Mouse (Mus musculus) intestine, postnatal 0 days (tissue): Measurements from ENCODE around the gene Olfr401. TPM values are rescaled to one million over a fixed set of nuclear protein-coding genes. Genes with fewer than 3 reads are reported as not detected.
"Not testable (repeated sequence)": the region's sequence is repeated elsewhere in the genome, so short reads cannot be mapped to it uniquely, and the experiment has no call there.

Experiments used
- ATAC-seq: fragments of 200-750 bp; cut with Nextera tagmentation; 2 replicates; pipeline ENCODE4 v1.8.0; 2017; ENCODE audit warnings: mild to moderate bottlenecking, moderate TSS enrichment, moderate library complexity
- H3K27ac ChIP-seq: fragments of 300-500 bp; sonication (generic); 2 replicates; pipeline ENCODE4 v1.5.1; 2014; ENCODE audit warnings: mild to moderate bottlenecking, low read depth, low read length, moderate library complexity
- H3K27me3 ChIP-seq: fragments of 300-500 bp; sonication (generic); replicated peaks from 2 replicates; pipeline ENCODE4 v1.6.1; 2014; ENCODE audit warnings: low read length, mixed read lengths; ENCODE audit not compliant: control insufficient read depth, insufficient read depth
- H3K36me3 ChIP-seq: fragments of 300-500 bp; sonication (generic); 2 replicates; pipeline ENCODE4 v1.6.1; 2014; ENCODE audit warnings: mild to moderate bottlenecking, moderate library complexity; ENCODE audit not compliant: control insufficient read depth, insufficient read depth
- H3K4me1 ChIP-seq: fragments of 300-500 bp; sonication (generic); replicated peaks from 2 replicates; pipeline ENCODE4 v1.6.1; 2014; ENCODE audit warnings: antibody characterized with exemption, low read length, mixed read lengths; ENCODE audit not compliant: control insufficient read depth, insufficient read depth
- H3K4me2 ChIP-seq: fragments of 300-500 bp; sonication (generic); replicated peaks from 2 replicates; pipeline ENCODE4 v1.6.1; 2014; ENCODE audit warnings: low read depth, mild to moderate bottlenecking, moderate library complexity
- H3K4me3 ChIP-seq: fragments of 300-500 bp; sonication (generic); 2 replicates; pipeline ENCODE4 v1.5.1; 2014; ENCODE audit warnings: low read depth, low read length
- H3K9ac ChIP-seq: fragments of 300-500 bp; sonication (generic); 2 replicates; pipeline ENCODE4 v1.6.1; 2014; ENCODE audit warnings: mild to moderate bottlenecking, low read depth, low read length
- H3K9me3 ChIP-seq: fragments of 300-500 bp; sonication (generic); 2 replicates; pipeline ENCODE4 v1.6.1; 2016; ENCODE audit warnings: mixed run types; ENCODE audit not compliant: control insufficient read depth
- CTCF ChIP-seq: sonication (generic); IDR thresholded peaks from 2 replicates; pipeline ENCODE4 v1.5.1; 2016; ENCODE audit warnings: low read depth, mild to moderate bottlenecking, control low read depth, antibody characterized with exemption, moderate library complexity
- WGBS: fragments of 180-500 bp; shearing (Covaris S2); extraction: QIAGEN DNeasy Blood & Tissue Kit; methylation state at CpG from one replicate; pipeline ENCODE4 v1.1.7; 2014; 5-methylcytosine and 5-hydroxymethylcytosine counted together
- polyA plus RNA-seq: library from polyadenylated mRNA; unstranded; fragments of >200 nt; fragmentation: Nextera tagmentation; extraction: Ambion mirVana; gene quantifications from 2 replicates; pipeline ENCODE4 v1.2.1, GENCODE M21; 2015

Olfr401 gene
- polyA plus RNA-seq = not detected in 2 replicates

- Histone ChIP-seq H3K4me3 (no peak within 1 kb of the TSS), H3K9me3 (no peaks in the 10 kb centered on the region), H3K4me2 (no peak within 1 kb of the TSS), H3K27ac (no peak within 1 kb of the TSS), H3K4me1 (no peaks in the 10 kb centered on the region), H3K36me3 (no peaks in the 10 kb centered on the region), H3K27me3 (no peaks in the 10 kb centered on the region), H3K9ac (no peak within 1 kb of the TSS)
- no peak for TF ChIP-seq CTCF
- ATAC-seq = no peak
Observed at GRCm38 (mm10) chr11:74113412-74113811, at the start of gene Olfr401. Olfr401 (plus strand) TSS chr11:74113712.

- 90% methylated on average over 1 of the region's 1 CpGs for WGBS
- H3K4me2 ChIP-seq = no peak within 1 kb of the TSS
- no peaks in the 10 kb centered on the region for H3K4me1 ChIP-seq
- H3K36me3 ChIP-seq = no peaks in the 10 kb centered on the region
- no peak for TF ChIP-seq CTCF
- H3K4me3 ChIP-seq = no peak within 1 kb of the TSS
- ATAC-seq = no peak
- H3K9me3 ChIP-seq = no peaks in the 10 kb centered on the region
- H3K27ac ChIP-seq = no peak within 1 kb of the TSS
- H3K27me3 ChIP-seq = no peaks in the 10 kb centered on the region
- no peak within 1 kb of the TSS for H3K9ac ChIP-seq
Observed at GRCm38 (mm10) chr11:74069655-74070054, 43.9 kb upstream of the Olfr401 start, which contains the start of gene Zfp616. Zfp616 (plus strand) TSS chr11:74069955.

- no peaks in the 10 kb centered on the region for H3K4me1 ChIP-seq
- H3K9ac ChIP-seq = no peak overlapping the region
- no peaks in the 10 kb centered on the region for H3K36me3 ChIP-seq
- no peaks in the 10 kb centered on the region for H3K27me3 ChIP-seq
- no peak for TF ChIP-seq CTCF
- WGBS = 63% methylated on average over 2 of the region's 2 CpGs
- no peak overlapping the region for H3K4me2 ChIP-seq
- H3K27ac ChIP-seq = no peak overlapping the region
- H3K4me3 ChIP-seq = no peak overlapping the region
- H3K9me3 ChIP-seq = no peaks in the 10 kb centered on the region
- ATAC-seq = no peak
Observed at GRCm38 (mm10) chr11:74100724-74101123, 12.8 kb upstream of the Olfr401 start.

GRCm38 (mm10) chr11:74101507-74101906, 12.0 kb upstream of the Olfr401 start:
- WGBS = 48% methylated on average over 2 of the region's 2 CpGs
- Histone ChIP-seq H3K27me3 (no peaks in the 10 kb centered on the region), H3K4me2 (no peak overlapping the region), H3K27ac (no peak overlapping the region), H3K4me3 (no peak overlapping the region), H3K9me3 (no peaks in the 10 kb centered on the region), H3K9ac (no peak overlapping the region), H3K4me1 (no peaks in the 10 kb centered on the region), H3K36me3 (no peaks in the 10 kb centered on the region)
- no peak for ATAC-seq
- TF ChIP-seq CTCF = no peak

DNA sequence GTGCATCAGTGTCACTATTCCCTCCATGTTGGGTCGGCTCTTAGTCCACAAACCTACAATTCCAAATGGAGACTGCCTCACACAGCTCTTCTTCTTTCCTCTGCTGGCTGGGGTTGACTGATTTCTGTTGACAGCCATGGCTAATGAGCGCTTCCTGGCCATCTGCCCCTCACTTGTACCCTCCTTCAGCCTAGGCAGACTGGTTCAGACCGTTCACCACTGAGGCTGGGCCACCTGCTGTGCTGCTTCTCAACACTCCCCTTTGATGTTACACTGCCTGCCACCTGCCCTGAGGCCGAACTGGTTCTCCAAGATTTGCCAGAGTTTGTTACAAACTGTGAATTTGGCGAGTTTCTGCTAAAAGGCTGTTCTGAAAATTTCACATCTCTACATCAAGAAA, 8.4 kb upstream of the Olfr401 start:
- Histone ChIP-seq H3K9ac (no peak overlapping the region), H3K36me3 (no peaks in the 10 kb centered on the region), H3K9me3 (no peaks in the 10 kb centered on the region), H3K27ac (no peak overlapping the region), H3K4me2 (no peak overlapping the region), H3K4me3 (no peak overlapping the region), H3K27me3 (no peaks in the 10 kb centered on the region), H3K4me1 (no peaks in the 10 kb centered on the region)
- ATAC-seq = no peak
- 33% methylated on average over 5 of the region's 5 CpGs for WGBS
- TF ChIP-seq CTCF = no peak

GRCm38 (mm10) chr11:74140001-74140400, 26.5 kb downstream of the Olfr401 start:
- not testable (repeated sequence) for H3K9ac ChIP-seq, H3K36me3 ChIP-seq, H3K4me2 ChIP-seq, H3K27ac ChIP-seq, H3K9me3 ChIP-seq, H3K4me3 ChIP-seq, ATAC-seq, H3K27me3 ChIP-seq, H3K4me1 ChIP-seq
- 26% methylated on average over 1 of the region's 1 CpGs for WGBS

DNA sequence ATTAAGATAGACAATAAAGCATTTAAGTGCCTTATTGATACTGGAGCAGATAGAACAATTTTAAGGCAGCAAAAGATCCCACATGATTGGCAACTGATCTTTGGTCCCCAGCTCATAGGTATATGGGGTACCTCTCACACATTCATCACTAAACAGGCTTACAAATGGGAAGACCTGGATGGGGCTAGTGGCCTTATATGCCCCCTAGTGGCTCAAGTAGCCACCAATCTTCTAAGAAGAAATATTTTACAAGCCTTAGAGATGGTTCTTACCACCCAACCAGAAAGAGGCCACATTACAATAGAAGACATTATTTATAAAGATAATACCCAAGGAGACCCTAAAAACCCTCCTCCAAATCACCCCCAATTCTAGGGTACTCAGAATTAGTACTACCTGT, 32.4 kb downstream of the Olfr401 start:
- TF ChIP-seq CTCF = no peak
- Histone ChIP-seq H3K36me3 (no peaks in the 10 kb centered on the region), H3K27ac (no peak overlapping the region), H3K27me3 (no peaks in the 10 kb centered on the region), H3K4me3 (no peak overlapping the region), H3K9me3 (no peaks in the 10 kb centered on the region), H3K4me2 (no peak overlapping the region), H3K4me1 (no peaks in the 10 kb centered on the region), H3K9ac (no peak overlapping the region)
- ATAC-seq = no peak
